Mouse (Mus musculus) brown adipose tissue, adult 24 weeks (tissue): Measurements from ENCODE around the gene Efnb1. TPM values are rescaled to one million over a fixed set of nuclear protein-coding genes. Genes with fewer than 3 reads are reported as not detected.
A peak's percentile ranks its signal among the peaks of the same experiment; 100 is the strongest.

ENCODE experiments used
- H3K27ac ChIP-seq: fragments of 200-500 bp; replicated peaks from 2 replicates; pipeline ENCODE4 v1.5.1; 2012; ENCODE audit warnings: low read depth, mild to moderate bottlenecking, low read length
- H3K4me1 ChIP-seq: fragments of 200-500 bp; 2 replicates; pipeline ENCODE4 v1.6.1; 2012; ENCODE audit warnings: low read length, mixed read lengths; ENCODE audit not compliant: control insufficient read depth, insufficient read depth, insufficient read length
- H3K4me3 ChIP-seq: fragments of 200-500 bp; 2 replicates; pipeline ENCODE4 v1.5.1; 2012; ENCODE audit warnings: low read depth, mild to moderate bottlenecking, low read length, moderate library complexity; ENCODE audit not compliant: insufficient read depth
- polyA plus RNA-seq: library from polyadenylated mRNA; stranded (reverse); fragments of >200 nt; gene quantifications from 2 replicates; pipeline ENCODE4 v1.2.4, GENCODE M21; 2012; ENCODE audit not compliant: missing spikeins, insufficient read depth, insufficient read length

Efnb1 gene
- polyA plus RNA-seq, 1 experiment, result 10.3 TPM

DNA sequence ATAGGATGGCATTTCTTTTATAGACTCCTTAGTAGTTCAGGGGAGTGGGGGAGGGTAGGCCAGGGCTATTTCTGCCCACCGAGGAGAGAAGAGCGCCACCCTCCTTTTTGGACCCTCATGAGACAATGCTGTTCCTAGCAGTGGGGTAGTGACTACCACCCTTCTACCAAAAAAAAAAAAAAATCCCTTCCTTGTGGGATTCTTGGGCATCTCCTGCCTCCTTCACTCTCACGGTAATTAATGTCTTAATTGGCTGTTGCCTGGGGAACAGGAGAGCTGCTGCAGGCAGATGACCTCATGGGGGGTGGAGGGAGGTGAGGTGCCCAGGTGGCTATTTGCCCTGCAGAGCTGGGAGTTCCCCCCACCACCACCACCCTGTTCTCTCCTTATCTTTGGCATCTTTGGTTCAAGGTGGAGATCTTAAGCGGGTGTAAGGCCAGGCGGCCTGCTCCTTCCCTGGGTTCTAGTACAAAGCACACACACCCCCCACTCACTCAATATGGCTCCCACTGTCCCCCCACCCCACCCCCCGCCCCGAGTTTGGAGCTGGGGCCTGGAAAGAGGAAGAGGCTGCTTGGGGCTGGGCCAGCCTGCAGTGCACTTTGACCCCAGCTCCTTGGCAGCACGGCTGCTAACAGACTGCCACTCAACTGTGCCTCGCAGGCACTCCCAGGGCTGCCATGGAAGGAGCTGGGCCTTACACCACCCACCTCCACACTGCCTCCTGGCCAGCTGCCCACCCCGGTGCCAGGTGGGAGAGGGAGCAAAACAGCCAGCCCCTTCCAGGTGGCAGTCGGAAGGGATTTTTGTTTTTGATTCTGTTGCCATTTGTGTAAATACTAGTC is 12.4 kb downstream of the Efnb1 start:
- peaks cover 44% of the 10 kb centered on the region for H3K4me1 ChIP-seq
- H3K27ac ChIP-seq, result peak overlapping the region; percentile 63
- H3K4me3 ChIP-seq, result no peak overlapping the region

DNA sequence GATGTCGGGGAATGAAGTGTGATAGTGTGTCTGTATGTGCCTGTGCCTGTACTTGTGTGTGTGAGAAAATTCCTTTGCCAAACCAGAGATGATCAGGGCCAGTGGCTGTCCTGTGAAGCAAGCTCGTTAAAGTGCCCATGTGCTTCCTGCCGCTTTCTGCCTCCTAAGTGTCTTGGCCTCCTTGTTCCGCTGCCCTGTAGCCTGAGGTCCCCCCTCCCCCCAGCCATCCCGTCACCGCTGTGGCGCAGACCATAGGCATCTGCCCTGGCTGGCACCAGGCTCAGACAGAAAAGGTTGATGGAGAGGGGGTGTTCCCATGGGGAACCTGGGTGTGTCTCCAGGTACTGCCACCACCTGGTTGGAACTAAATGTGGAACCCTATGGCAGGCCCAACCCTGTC is 13.1 kb downstream of the Efnb1 start:
- Histone ChIP-seq H3K4me1 (peaks cover 38% of the 10 kb centered on the region), H3K27ac (peak overlapping the region; percentile 74; the same call in 1 of the 2 replicates), H3K4me3 (no peak overlapping the region)

GRCm38 (mm10) chrX:99149900-99150299 is 14.0 kb downstream of the Efnb1 start:
- Histone ChIP-seq H3K4me1 (peaks cover 29% of the 10 kb centered on the region), H3K4me3 (peak overlapping the region; percentile 2; the same call in 1 of the 2 replicates), H3K27ac (peak overlapping the region; percentile 83)

DNA sequence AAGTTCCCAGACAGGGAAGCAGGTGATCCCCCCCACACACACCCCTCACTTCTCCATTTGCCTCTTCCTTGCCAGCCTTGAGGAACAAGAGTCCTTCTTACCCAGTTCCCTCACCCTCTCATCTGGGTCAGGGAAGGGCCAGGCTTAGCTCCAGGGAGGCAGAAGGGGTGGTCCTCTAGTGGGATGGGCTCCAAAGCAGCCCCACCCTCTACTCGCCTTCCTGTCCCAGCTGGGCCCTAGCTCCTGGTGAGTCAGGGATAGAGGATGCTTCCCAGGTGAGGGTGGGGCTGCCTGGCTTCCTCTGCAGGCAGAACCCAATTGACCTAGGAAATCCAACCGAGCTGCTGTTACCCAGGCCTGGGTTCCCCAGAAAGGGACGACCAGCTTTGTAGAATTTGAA is 14.8 kb downstream of the Efnb1 start:
- Histone ChIP-seq H3K27ac (peak overlapping the region; percentile 83), H3K4me3 (no peak overlapping the region), H3K4me1 (peaks cover 21% of the 10 kb centered on the region)

- no peak overlapping the region for H3K27ac ChIP-seq
- H3K4me3 ChIP-seq, result no peak overlapping the region
- peaks cover 21% of the 10 kb centered on the region for H3K4me1 ChIP-seq
Observed at GRCm38 (mm10) chrX:99151434-99151833, 15.5 kb downstream of the Efnb1 start.

- Histone ChIP-seq H3K4me1 (peaks cover 21% of the 10 kb centered on the region), H3K27ac (0 out of 2 replicates have a peak overlapping the region, but pooled peaks have one; percentile 31)
Observed at GRCm38 (mm10) chrX:99152141-99152540, 16.2 kb downstream of the Efnb1 start.

DNA sequence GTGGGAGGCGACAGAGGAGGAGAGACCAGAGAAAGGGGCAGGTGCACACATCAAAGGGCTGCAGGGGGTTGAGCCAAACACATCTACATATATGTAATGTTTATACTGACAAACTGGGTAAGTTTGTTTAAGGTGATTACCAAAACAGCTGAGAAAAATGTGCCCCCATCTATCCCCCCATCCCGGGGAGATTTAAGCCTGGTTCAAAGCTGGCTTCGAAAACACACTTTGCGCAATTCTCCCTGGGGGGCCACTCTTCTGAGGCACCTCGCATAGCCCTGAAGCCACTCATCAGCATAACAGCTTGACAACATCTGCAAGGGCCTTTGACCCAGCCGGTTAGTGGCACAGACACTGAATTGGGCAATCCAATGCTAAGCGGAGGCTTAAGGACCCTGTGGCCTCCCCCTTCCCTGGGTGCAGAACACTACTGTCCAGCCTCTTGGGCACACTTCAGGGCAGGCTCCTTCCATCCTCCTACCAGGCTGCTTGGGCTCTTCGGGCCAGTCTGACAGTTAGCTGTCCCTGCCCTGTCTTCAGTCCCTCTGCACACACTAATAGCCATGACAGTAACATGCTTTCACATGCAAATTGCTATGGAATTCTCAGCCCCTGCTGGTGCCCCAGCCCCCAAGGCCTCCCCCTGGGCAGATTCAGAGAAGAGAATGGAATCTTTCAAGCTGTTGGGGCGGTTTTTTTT is 16.8 kb downstream of the Efnb1 start:
- Histone ChIP-seq H3K4me1 (peaks cover 21% of the 10 kb centered on the region), H3K4me3 (no peak overlapping the region), H3K27ac (0 out of 2 replicates have a peak overlapping the region, but pooled peaks have one; percentile 31)

More at GRCm38 (mm10) chrX:99152141-99152540, 16.2 kb downstream of the Efnb1 start:
- H3K4me3 ChIP-seq, result no peak overlapping the region

- Histone ChIP-seq H3K4me1 (peaks cover 20% of the 10 kb centered on the region), H3K27ac (no peak overlapping the region), H3K4me3 (no peak overlapping the region)
Observed at GRCm38 (mm10) chrX:99153266-99153646, 17.3 kb downstream of the Efnb1 start.

GRCm38 (mm10) chrX:99154358-99154757 is 18.4 kb downstream of the Efnb1 start:
- H3K4me1 ChIP-seq, result peaks cover 16% of the 10 kb centered on the region
- H3K27ac ChIP-seq, result no peak overlapping the region
- H3K4me3 ChIP-seq, result no peak overlapping the region

DNA sequence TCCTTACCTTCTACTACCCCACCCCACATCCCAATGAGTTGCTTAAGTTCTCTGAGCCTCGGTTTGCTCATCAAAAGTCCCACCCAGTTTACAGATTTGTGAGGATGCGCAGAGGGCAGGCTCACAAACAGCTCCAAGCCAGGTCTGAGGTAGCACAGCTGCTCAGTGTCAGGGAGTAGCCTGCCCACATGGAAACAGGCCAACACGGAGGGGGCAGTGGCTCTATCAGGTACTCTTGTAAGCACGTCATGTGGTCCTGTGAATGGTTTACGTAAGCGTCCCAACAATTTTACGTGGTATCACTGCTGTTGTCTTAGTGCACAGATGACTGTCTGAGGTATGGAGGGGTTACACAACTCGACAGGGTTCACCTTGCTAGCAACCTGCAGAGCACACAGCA is 23.1 kb downstream of the Efnb1 start:
- Histone ChIP-seq H3K4me3 (no peak overlapping the region), H3K27ac (no peak overlapping the region), H3K4me1 (no peaks in the 10 kb centered on the region; the same call in 1 of the 2 replicates)

GRCm38 (mm10) chrX:99164111-99164510 is 28.2 kb downstream of the Efnb1 start:
- H3K4me1 ChIP-seq, result no peaks in the 10 kb centered on the region
- no peak overlapping the region for H3K27ac ChIP-seq
- H3K4me3 ChIP-seq, result no peak overlapping the region

DNA sequence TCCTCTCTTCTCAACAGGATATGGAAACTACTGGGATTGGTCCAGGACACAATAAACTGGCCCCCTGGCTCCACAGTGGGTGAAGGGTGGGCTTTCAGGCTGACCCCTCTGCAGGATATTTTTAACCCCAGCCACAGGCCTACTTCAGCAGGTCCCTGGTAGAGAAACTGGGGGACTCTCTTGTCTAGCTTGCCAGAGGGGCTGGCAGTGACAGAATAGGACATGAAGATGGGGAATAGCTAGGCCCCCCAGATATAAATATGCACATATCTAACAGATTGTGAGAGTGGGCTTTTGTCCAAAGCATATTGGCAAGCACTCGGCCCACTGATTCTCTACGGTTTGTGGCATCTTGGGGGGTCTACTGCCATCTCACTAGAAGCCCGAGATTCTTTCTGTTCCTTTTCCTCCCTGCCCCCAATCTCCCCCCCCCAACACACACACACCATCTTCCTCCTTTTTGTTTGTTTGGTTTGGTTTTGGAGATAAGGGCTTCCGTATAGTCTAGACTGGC is 29.0 kb downstream of the Efnb1 start:
- Histone ChIP-seq H3K4me1 (no peaks in the 10 kb centered on the region), H3K27ac (no peak overlapping the region)

GRCm38 (mm10) chrX:99167014-99167413 is 31.1 kb downstream of the Efnb1 start:
- Histone ChIP-seq H3K27ac (no peak overlapping the region), H3K4me3 (no peak overlapping the region), H3K4me1 (no peaks in the 10 kb centered on the region)

More for the DNA sequence above, 29.0 kb downstream of the Efnb1 start:
- H3K4me3 ChIP-seq, result no peak overlapping the region

- Histone ChIP-seq H3K4me1 (peaks cover 3% of the 10 kb centered on the region; the same call in 1 of the 2 replicates), H3K27ac (no peak overlapping the region), H3K4me3 (no peak overlapping the region)
Observed at GRCm38 (mm10) chrX:99167550-99167949, 31.6 kb downstream of the Efnb1 start.

DNA sequence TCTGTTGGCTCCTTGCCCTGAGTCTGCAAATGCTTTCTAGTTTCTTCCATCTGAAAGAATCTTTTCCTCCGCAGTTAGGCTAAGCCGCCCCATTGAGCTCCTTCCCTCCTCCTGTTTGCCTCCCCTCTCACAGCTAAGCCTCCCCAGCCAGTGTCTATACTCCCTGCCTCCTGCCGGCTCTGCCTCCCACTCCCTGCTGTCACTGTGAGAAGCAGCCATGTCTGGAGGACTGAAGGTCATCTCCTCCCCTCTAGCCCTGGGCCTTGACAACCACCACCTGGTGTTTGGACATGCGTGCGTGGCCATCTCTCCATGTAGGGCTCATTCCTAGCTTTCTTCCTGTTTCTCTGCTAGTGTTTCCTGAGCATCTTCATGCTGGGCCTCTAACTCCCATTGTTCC is 36.4 kb downstream of the Efnb1 start:
- Histone ChIP-seq H3K4me3 (no peak overlapping the region), H3K27ac (peak overlapping the region; percentile 59), H3K4me1 (peaks cover 9% of the 10 kb centered on the region)
